Mouse (Mus musculus): ENCODE results near the gene Zbed6.

Zbed6 gene

DNA sequence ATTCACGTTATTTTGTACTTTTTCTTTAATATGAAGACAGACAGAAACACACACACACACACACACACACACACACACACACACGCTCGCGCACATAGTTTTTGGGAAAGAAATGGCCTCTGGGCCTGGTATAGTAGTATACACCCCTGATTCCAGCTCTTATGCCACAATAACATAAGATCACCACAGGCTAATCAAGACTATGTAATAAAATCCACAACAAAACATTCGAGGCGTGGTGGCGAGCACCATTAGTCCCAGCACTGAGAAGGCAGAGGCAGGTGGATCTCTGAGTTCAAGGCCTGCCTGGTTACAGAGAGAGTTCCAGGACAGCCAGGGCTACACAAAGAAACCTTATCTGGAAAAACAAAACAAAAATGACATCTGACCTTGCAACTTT is 2.3 kb upstream of the Zbed6 start:
- DNase-seq (ENCODE audit: low spot score), result no peak

- DNase-seq (ENCODE audit: low spot score), result peak; percentile 99
Observed at GRCm38 (mm10) chr1:133661203-133661933, 683 bp upstream of the Zbed6 start, which contains the start of gene Gm38394. Gene Gm38394 (minus strand): TSS chr1:133661318.

- DNase-seq (ENCODE audit: low spot score), result no peak
Observed at GRCm38 (mm10) chr1:133658878-133659277, 1.8 kb downstream of the Zbed6 start.

DNA sequence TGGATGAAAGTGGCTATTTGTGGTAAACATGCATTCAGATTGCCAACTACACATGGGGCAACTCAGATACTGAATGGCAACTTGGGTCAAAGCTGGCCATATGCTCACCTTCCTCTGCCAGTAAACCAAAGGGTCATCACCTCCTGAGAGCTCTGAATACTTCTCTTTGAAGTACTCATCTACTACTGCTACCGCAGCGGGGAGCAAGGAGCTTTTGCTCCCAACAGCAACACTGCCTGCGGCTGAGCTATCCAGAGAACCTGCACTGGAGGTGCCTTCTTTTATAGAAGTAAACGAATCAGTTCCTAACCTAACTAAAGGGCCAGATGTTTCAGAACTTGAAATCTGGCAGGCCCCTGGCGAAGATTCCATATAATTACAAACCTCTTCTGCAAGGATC is 3.9 kb downstream of the Zbed6 start:
- no peak for DNase-seq (ENCODE audit: low spot score)

DNA sequence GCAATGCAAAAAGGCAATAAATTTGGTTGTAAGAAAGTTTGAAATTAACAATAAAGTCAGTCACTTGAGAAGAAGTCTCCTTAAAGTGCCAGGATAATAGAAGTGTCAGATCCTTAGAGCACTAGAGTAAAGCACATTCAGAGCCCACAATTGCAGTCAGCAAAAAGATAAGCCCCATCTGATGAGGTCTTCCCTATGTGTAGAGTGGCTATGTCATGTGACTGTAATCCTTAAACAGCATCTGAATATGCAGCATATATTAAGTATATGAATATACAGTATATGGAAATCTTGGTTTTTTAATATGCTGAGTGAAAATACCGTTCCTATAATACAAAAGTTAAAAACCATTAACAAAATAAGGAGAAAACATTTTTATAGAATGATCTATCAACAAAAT is 7.7 kb downstream of the Zbed6 start:
- no peak for DNase-seq (ENCODE audit: low spot score)

GRCm38 (mm10) chr1:133650288-133651055 is 10.2 kb downstream of the Zbed6 start:
- DNase-seq (ENCODE audit: low spot score), result no peak

DNA sequence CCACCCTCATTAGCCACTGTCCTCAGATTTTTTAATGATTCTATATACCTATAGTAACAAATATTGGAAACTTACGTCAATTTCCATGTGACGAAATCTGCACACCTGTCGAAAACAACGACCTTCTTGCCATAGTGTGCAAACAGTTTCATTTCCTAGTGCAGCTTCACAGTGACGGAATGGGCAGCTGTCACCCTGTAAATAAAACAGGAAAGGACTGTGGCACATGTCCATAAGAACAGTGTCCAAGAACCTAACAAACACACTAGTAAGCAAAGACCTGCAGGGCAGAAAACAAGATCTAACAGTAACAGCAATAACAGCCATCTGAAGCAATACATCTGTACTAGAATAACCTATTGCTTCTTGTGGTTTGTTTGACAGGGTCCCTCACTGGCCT is 15.0 kb downstream of the Zbed6 start:
- DNase-seq (ENCODE audit: low spot score), result no peak

- DNase-seq (ENCODE audit: low spot score), result no peak
Observed at GRCm38 (mm10) chr1:133641163-133641562, 19.5 kb downstream of the Zbed6 start.

GRCm38 (mm10) chr1:133638517-133638916 is 22.2 kb downstream of the Zbed6 start:
- no peak for DNase-seq (ENCODE audit: low spot score)

DNA sequence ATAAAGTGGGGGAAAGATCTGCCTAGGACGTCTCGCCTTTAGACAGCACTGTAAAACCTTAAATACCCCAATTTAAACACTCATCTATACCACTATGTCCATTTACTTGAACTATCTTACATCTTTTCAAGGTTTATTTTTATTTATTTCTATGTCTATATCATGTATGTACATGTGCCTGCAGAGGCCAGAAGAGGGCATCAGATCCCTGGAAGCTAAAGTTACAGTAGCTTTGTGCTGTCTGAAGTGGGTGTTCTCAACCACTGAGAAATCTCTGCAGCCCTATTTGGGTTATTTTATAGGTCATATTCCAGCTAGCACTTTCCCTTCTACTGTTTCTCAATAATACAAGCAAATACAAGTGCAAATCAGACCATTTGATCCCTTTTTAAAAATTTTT is 28.5 kb downstream of the Zbed6 start:
- DNase-seq (ENCODE audit: low spot score), result no peak

- DNase-seq (ENCODE audit: low spot score), result no peak
Observed at GRCm38 (mm10) chr1:133625052-133625451, 35.6 kb downstream of the Zbed6 start.

DNA sequence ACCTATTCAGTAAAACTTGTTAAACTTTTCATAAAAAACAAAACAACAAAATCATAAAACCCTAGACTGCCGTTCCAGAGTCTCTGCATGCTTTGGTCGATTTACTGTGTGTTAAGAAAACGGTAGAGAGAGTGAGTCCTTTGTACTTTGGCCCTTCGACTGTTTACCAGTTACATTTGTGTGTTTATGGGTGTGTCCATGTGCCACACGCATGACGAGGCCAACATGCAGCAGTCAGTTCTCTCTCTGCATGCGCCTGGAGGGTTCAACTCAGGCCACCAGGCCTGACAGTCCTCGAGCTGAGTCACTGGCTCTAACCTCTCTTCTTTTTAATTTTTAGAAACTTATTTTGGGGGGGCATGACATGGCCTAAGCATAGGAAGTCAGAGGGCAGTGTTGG is 42.4 kb downstream of the Zbed6 start:
- DNase-seq (ENCODE audit: low spot score), result no peak

DNA sequence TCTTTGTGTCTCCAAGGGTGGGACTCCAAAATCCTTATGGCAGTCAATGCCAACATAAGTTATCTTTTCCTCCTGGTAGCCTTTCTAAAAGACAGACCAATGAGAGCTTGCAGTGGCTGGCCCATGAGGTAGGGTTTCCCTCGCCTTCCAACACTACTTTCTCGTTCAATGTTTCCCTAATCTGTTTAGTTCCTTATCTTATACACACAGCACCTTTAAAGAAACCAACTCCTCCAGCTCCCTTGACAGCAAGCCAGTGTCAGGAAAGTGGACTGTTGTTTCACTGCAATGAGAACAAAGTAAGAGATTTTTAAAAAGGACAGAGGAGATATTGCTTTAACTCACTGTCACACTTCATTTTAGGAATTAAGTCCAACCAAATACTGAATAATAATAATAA is 42.8 kb downstream of the Zbed6 start:
- no peak for DNase-seq (ENCODE audit: low spot score)

GRCm38 (mm10) chr1:133613817-133614216 is 46.9 kb downstream of the Zbed6 start:
- no peak for DNase-seq (ENCODE audit: low spot score)

- DNase-seq (ENCODE audit: low spot score), result no peak
Observed at GRCm38 (mm10) chr1:133611436-133611835, 49.2 kb downstream of the Zbed6 start.

DNA sequence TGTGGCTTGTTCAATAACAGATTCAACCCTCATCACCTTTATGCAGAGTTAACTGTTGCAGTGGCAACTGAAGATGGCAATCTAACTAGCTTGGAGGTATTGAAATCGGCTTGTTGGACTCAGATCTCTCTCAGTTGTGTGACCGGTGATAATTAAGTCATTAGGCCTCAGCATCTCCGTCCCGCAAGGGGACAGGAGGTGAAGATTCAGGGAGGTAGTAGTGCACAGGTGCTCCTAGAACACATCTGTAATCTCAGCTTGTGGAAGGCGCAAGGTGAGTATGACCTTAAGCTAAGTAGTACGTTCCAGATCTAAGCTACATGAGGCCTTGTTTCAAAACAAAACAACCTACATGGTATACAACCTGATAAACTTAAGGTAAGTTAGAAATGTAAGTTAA is 50.1 kb downstream of the Zbed6 start:
- DNase-seq (ENCODE audit: low spot score), result no peak

GRCm38 (mm10) chr1:133609771-133610502 is 50.7 kb downstream of the Zbed6 start, which contains the start of gene Snrpe:
Gene Snrpe (minus strand): TSS chr1:133610291.
- peak; percentile 100 for DNase-seq (ENCODE audit: low spot score)

Measured in embryo, embryonic 10 days (tissue).